ENCODE assay signal across 15 mouse cellular contexts in the genomic region with DNA sequence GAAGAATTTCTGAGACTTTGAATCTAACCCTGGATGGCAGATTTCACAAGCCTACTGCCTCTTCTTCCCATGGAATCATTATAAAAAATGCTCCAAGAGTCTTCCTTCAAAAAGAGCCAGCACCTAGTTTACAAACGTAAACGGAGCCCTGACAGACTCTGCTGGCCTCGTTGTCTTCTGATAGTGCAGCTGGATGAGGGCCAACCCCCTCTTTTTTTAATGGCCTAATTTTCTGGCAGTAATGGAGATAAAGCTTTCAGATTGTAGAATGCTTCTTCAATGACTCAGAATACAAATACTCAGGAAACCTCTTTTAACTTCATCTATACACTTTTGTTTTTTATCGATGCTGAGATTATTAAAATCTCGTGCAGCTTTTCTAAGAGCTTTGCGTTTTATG. TPM values are rescaled to one million over a fixed set of nuclear protein-coding genes. Genes with fewer than 3 reads are reported as not detected.
DNase-seq lines count a peak whose midpoint lies in the region; ATAC-seq and TF ChIP-seq lines count a peak whose summit lies in the region.
"Had no signal": no experiment of that assay in that cellular context is flagged by ENCODE, and none has a peak within 500 bp of the region (broad histone marks: within the 10 kb centered on the region; RNA-seq: fewer than 3 reads in every experiment).

No protein-coding gene starts in this region.

- H3K4me2 ChIP-seq in kidney, embryonic 15.5 days = no peak overlapping the region
- H3K4me2 ChIP-seq: limb, embryonic 15.5 days had no signal

- H3K36me3 ChIP-seq in kidney, adult 2 months (ENCODE audit: control insufficient read depth, insufficient read depth, low read length) = no peaks in the 10 kb centered on the region
- H3K36me3 ChIP-seq in kidney, embryonic 15.5 days = no peaks in the 10 kb centered on the region
- H3K36me3 ChIP-seq: limb, embryonic 15.5 days had no signal

- no peaks in the 10 kb centered on the region for H3K27me3 ChIP-seq in kidney, adult 2 months (replicated peaks; ENCODE audit: control insufficient read depth, insufficient read depth, low read length)
- H3K27me3 ChIP-seq in kidney, embryonic 15.5 days = peaks cover 16% of the 10 kb centered on the region
- H3K27me3 ChIP-seq: limb, embryonic 15.5 days had no signal

- no peaks in the 10 kb centered on the region for H3K4me1 ChIP-seq in kidney, adult 2 months (ENCODE audit: control insufficient read depth, insufficient read depth, low read length)
- peaks cover 16% of the 10 kb centered on the region for H3K4me1 ChIP-seq in kidney, embryonic 15.5 days

- no peaks in the 10 kb centered on the region for H3K9me3 ChIP-seq in kidney, embryonic 15.5 days (replicated peaks)
- H3K9me3 ChIP-seq: limb, embryonic 15.5 days had no signal

- no peak for TF ChIP-seq CTCF in kidney, adult 2 months (conservative IDR thresholded peaks at IDR 0.05; ENCODE audit: insufficient read depth, insufficient read length, low read depth, low read length)

- no peak for TF ChIP-seq POLR2A in kidney, adult 2 months (IDR thresholded peaks at IDR 0.05; ENCODE audit: low read depth, low read length)

- no peak overlapping the region for H3K4me3 ChIP-seq in kidney, adult 2 months (ENCODE audit: insufficient read depth, low read depth, low read length)
- H3K4me3 ChIP-seq in kidney, embryonic 15.5 days (replicated peaks) = no peak overlapping the region
- H3K4me3 ChIP-seq: layer of hippocampus, adult 2 months; limb, embryonic 15.5 days had no signal

- WGBS in kidney, adult 2 months = 64% methylated on average over 6 of the region's 6 CpGs
- WGBS in kidney, embryonic 15.5 days = 42% methylated on average over 6 of the region's 6 CpGs

- no peak overlapping the region for H3K27ac ChIP-seq in kidney, adult 2 months (ENCODE audit: insufficient read depth, low read depth, low read length)
- no peak overlapping the region for H3K27ac ChIP-seq in kidney, embryonic 15.5 days
- H3K27ac ChIP-seq: layer of hippocampus, adult 2 months; limb, embryonic 15.5 days had no signal

- no peak for ATAC-seq in kidney, embryonic 15.5 days (replicated peaks; ENCODE audit: low FRiP score)
- ATAC-seq: hindbrain, embryonic 16.5 days had no signal

- H3K9ac ChIP-seq in kidney, embryonic 15.5 days = no peak overlapping the region
- H3K9ac ChIP-seq: limb, embryonic 15.5 days had no signal

- DNase-seq in cerebellum, postnatal 10 days = peak; percentile 63 to 69
- DNase-seq in cerebellum, adult 18-20 months = no peak
- DNase-seq in kidney, adult 2 months = peak; percentile 14
- DNase-seq in urinary bladder, postnatal 14 days (ENCODE audit: low spot score) = peak; percentile 43
- no peak for DNase-seq in urinary bladder, postnatal 4 days (ENCODE audit: low spot score in 2 of 2)
- peak; percentile 13 for DNase-seq in retina, embryonic 14.5 days (ENCODE audit: low spot score)
- no peak for DNase-seq in left cerebral cortex, adult 8-10 months (ENCODE audit: low spot score in 2 of 2)
- DNase-seq: cerebellum, postnatal 36 days; spleen, adult 18-20 months had no signal

RNA-seq across cellular contexts. Expression of a gene that starts 47.6 kb away (rescaled TPM):
- 1.1 and 1.7 TPM in 2 replicates for polyA plus RNA-seq in kidney, adult 2 months (2012; rRNA removed)
- polyA plus RNA-seq in kidney, embryonic 15.5 days (2015; fragmentation: Nextera tagmentation; extraction: Ambion mirVana) = 0.68 and 1.8 TPM in 2 replicates
- total RNA-seq in left cerebral cortex, adult 8-10 months (2022) = under 1 TPM in 1 of 4 experiments, not detected in 3; 0.25 TPM
- total RNA-seq: ES-E14; layer of hippocampus, adult 2 months; monocyte, adult 5-6 weeks had no signal

Comparison
In these comparisons a context has a peak if more than half of its experiments do, and no peak if none do; other contexts are left out.
1. DNase-seq: peak in cerebellum, postnatal 10 days (2 of 2), kidney, adult 2 months (single experiment), urinary bladder, postnatal 14 days (single experiment) and retina, embryonic 14.5 days (single experiment); none in cerebellum, adult 18-20 months (0 of 2), urinary bladder, postnatal 4 days (0 of 2) and left cerebral cortex, adult 8-10 months (0 of 2).